Mouse (Mus musculus) heart, embryonic 14.5 days (tissue): ENCODE data around the gene Reps2. TPM values are rescaled to one million over a fixed set of nuclear protein-coding genes. Genes with fewer than 3 reads are reported as not detected.

Source experiments
- ATAC-seq: fragments of 200-750 bp; cut with Nextera tagmentation; 2 replicates; pipeline ENCODE4 v1.8.0; 2017; ENCODE audit warnings: low read depth, moderate TSS enrichment; ENCODE audit not compliant: insufficient number of reproducible peaks, insufficient read depth, low FRiP score
- H3K27ac ChIP-seq, 2 experiments: fragments of 200-500 bp in 1 of 2; fragments of 300-500 bp in 1 of 2; sonication (generic) in 1 of 2; replicated peaks in 1 of 2; 2 replicates each; pipeline ENCODE4 v1.5.1; 2012 to 2014; ENCODE audit warnings: low read depth in 2 of 2, low read length in 2 of 2, control low read depth in 1 of 2, mild to moderate bottlenecking in 1 of 2, mixed read lengths in 1 of 2; ENCODE audit not compliant: control insufficient read depth in 1 of 2, insufficient read depth in 1 of 2
- H3K27me3 ChIP-seq: fragments of 300-500 bp; sonication (generic); 2 replicates; pipeline ENCODE4 v1.6.1; 2014; ENCODE audit warnings: mild to moderate bottlenecking, low read length, control low read depth; ENCODE audit not compliant: control insufficient read depth, insufficient read depth
- H3K36me3 ChIP-seq: fragments of 300-500 bp; sonication (generic); 2 replicates; pipeline ENCODE4 v1.6.1; 2014; ENCODE audit warnings: mild to moderate bottlenecking, control low read depth, low read length, mixed read lengths; ENCODE audit not compliant: control insufficient read depth, insufficient read depth
- H3K4me1 ChIP-seq, 2 experiments: fragments of 200-500 bp in 1 of 2; fragments of 300-500 bp in 1 of 2; sonication (generic) in 1 of 2; 2 replicates each; pipeline ENCODE4 v1.6.1; 2012 to 2014; ENCODE audit warnings: low read length in 2 of 2, control low read depth in 1 of 2, mixed read lengths in 1 of 2; ENCODE audit not compliant: control insufficient read depth in 2 of 2, insufficient read depth in 2 of 2
- H3K4me2 ChIP-seq: fragments of 300-500 bp; sonication (generic); 2 replicates; pipeline ENCODE4 v1.6.1; 2014; ENCODE audit warnings: mild to moderate bottlenecking, low read length
- H3K4me3 ChIP-seq, 2 experiments: fragments of 200-500 bp in 1 of 2; fragments of 300-500 bp in 1 of 2; sonication (generic) in 1 of 2; 2 replicates each; pipeline ENCODE4 v1.5.1; 2012 to 2014; ENCODE audit warnings: low read length in 2 of 2, mild to moderate bottlenecking in 2 of 2, control low read depth in 1 of 2, low read depth in 1 of 2, moderate library complexity in 1 of 2; ENCODE audit not compliant: control insufficient read depth in 1 of 2, insufficient read depth in 1 of 2
- H3K9ac ChIP-seq: fragments of 300-500 bp; sonication (generic); 2 replicates; pipeline ENCODE4 v1.6.1; 2014; ENCODE audit warnings: mild to moderate bottlenecking, low read length
- H3K9me3 ChIP-seq: fragments of 300-500 bp; sonication (generic); 2 replicates; pipeline ENCODE4 v1.6.1; 2016; ENCODE audit warnings: low read length, control low read depth; ENCODE audit not compliant: control insufficient read depth
- WGBS: fragments of 180-500 bp; shearing (Covaris S2); extraction: QIAGEN DNeasy Blood & Tissue Kit; methylation state at CpG from one replicate; pipeline ENCODE4 v1.1.7; 2014; 5-methylcytosine and 5-hydroxymethylcytosine counted together
- polyA plus RNA-seq: library from polyadenylated mRNA; unstranded; fragments of >200 nt; fragmentation: Nextera tagmentation; extraction: Ambion mirVana; gene quantifications from 2 replicates; pipeline ENCODE4 v1.2.1, GENCODE M21; 2014

The Reps2 gene
- polyA plus RNA-seq, 1 experiment from 2014 or later, result 0.57 TPM

GRCm38 (mm10) chrX:162554513-162554912 is 88.9 kb downstream of the Reps2 start:
- ATAC-seq, result no peak
- no peak overlapping the region for H3K9ac ChIP-seq
- no peak overlapping the region for H3K4me2 ChIP-seq
- no peaks in the 10 kb centered on the region for H3K27me3 ChIP-seq
- H3K27ac ChIP-seq, result no peak overlapping the region
- no peaks in the 10 kb centered on the region for H3K9me3 ChIP-seq
- no peaks in the 10 kb centered on the region for H3K4me1 ChIP-seq
- no peak overlapping the region for H3K4me3 ChIP-seq
- no peaks in the 10 kb centered on the region for H3K36me3 ChIP-seq
- 50% methylated on average over 3 of the region's 3 CpGs for WGBS

- H3K36me3 ChIP-seq, result no peaks in the 10 kb centered on the region
- H3K4me1 ChIP-seq, result no peaks in the 10 kb centered on the region
- 51% methylated on average over 8 of the region's 8 CpGs for WGBS
- H3K27me3 ChIP-seq, result no peaks in the 10 kb centered on the region
- no peak for ATAC-seq
- no peak overlapping the region for H3K4me3 ChIP-seq
- no peak overlapping the region for H3K9ac ChIP-seq
- H3K27ac ChIP-seq, result no peak overlapping the region
- no peaks in the 10 kb centered on the region for H3K9me3 ChIP-seq
- no peak overlapping the region for H3K4me2 ChIP-seq
Observed at GRCm38 (mm10) chrX:162552383-162552782, 91.1 kb downstream of the Reps2 start.

GRCm38 (mm10) chrX:162545037-162545436 is 98.4 kb downstream of the Reps2 start:
- no peak for ATAC-seq
- Histone ChIP-seq H3K4me1 (no peaks in the 10 kb centered on the region), H3K27me3 (no peaks in the 10 kb centered on the region), H3K36me3 (no peaks in the 10 kb centered on the region), H3K9me3 (no peaks in the 10 kb centered on the region), H3K4me3 (no peak overlapping the region), H3K4me2 (no peak overlapping the region), H3K27ac (no peak overlapping the region), H3K9ac (no peak overlapping the region)

- no peak for ATAC-seq
- Histone ChIP-seq H3K36me3 (no peaks in the 10 kb centered on the region), H3K9ac (no peak overlapping the region), H3K27ac (no peak overlapping the region), H3K9me3 (no peaks in the 10 kb centered on the region), H3K4me1 (no peaks in the 10 kb centered on the region), H3K27me3 (no peaks in the 10 kb centered on the region), H3K4me3 (no peak overlapping the region), H3K4me2 (no peak overlapping the region)
- WGBS, result 50% methylated on average over 1 of the region's 1 CpGs
Observed at GRCm38 (mm10) chrX:162542576-162543227, 100.7 kb downstream of the Reps2 start.

GRCm38 (mm10) chrX:162541961-162542360 is 101.5 kb downstream of the Reps2 start:
- Histone ChIP-seq H3K9me3 (no peaks in the 10 kb centered on the region), H3K9ac (no peak overlapping the region), H3K27me3 (no peaks in the 10 kb centered on the region), H3K4me1 (no peaks in the 10 kb centered on the region), H3K27ac (no peak overlapping the region), H3K4me2 (no peak overlapping the region), H3K36me3 (no peaks in the 10 kb centered on the region), H3K4me3 (no peak overlapping the region)
- WGBS, result 93% methylated on average over 1 of the region's 1 CpGs
- no peak for ATAC-seq

GRCm38 (mm10) chrX:162531016-162531415 is 112.4 kb downstream of the Reps2 start:
- Histone ChIP-seq H3K4me3 (no peak overlapping the region), H3K9me3 (no peaks in the 10 kb centered on the region), H3K4me2 (no peak overlapping the region), H3K27ac (no peak overlapping the region), H3K27me3 (no peaks in the 10 kb centered on the region; the same call in 1 of the 2 replicates), H3K36me3 (no peaks in the 10 kb centered on the region), H3K9ac (no peak overlapping the region), H3K4me1 (no peaks in the 10 kb centered on the region)
- WGBS, result 80% methylated on average over 2 of the region's 2 CpGs
- ATAC-seq, result no peak

GRCm38 (mm10) chrX:162527240-162527639 is 116.2 kb downstream of the Reps2 start:
- ATAC-seq, result no peak
- no peaks in the 10 kb centered on the region; the same call in 1 of the 2 replicates for H3K27me3 ChIP-seq
- H3K9me3 ChIP-seq, result no peaks in the 10 kb centered on the region
- H3K4me1 ChIP-seq, result no peaks in the 10 kb centered on the region
- H3K36me3 ChIP-seq, result no peaks in the 10 kb centered on the region
- WGBS, result 44% methylated on average over 2 of the region's 2 CpGs
- H3K9ac ChIP-seq, result no peak overlapping the region
- H3K27ac ChIP-seq, result no peak overlapping the region
- H3K4me3 ChIP-seq, result no peak overlapping the region
- H3K4me2 ChIP-seq, result no peak overlapping the region
